Mouse (Mus musculus): ENCODE results near the gene Kcna5.

The Kcna5 gene

DNA sequence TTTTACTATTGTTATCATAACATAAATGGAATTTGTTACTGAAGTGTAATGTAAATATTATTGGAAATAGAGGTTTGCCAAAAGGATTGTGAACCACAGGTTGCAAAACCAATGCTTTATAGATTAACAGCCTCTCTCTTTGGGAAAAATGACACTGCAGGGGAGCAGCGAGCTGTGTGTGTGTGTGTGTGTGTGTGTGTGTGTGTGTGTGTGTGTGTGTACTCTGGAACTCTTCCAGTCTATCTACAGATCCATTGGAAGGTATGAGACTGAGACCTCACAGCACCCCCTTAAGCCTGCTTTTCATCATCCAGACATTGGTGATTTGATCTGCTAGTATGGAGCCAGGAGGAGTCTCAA, 679 bp upstream of the Kcna5 start:
- no peak for DNase-seq

DNA sequence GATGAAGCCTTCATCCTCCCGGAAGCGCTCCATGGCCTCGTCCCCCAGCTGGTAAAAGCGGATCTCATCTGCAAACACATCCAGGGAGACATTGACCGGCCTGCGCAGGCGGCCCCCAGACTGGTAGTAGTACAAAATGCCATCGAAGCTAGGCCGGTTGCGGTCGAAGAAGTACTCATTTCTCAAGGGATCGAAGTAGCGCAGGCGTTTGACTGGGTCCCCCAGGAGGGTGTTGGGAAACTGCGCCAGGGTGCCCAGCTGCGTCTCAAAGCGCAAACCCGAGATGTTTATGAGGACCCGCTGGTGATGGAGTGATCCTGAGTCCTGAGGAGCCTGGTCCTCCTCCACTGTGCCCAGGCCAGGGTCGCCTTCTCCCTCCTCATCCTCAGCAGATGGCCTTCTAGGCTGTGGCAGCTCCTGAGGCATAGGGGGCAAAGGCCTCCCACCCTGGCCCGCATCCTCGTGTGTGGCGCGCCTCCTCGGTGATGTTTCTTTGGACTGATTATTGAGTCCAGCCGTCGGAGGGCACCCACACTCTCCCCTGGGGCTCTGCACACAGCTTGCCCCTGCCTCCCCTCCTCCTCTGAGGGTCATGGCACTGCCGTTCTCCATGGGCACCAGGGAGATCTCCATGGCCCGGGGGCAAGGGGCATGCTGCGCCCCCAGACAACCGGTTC, 543 bp downstream of the Kcna5 start:
- DNase-seq, result no peak

DNA sequence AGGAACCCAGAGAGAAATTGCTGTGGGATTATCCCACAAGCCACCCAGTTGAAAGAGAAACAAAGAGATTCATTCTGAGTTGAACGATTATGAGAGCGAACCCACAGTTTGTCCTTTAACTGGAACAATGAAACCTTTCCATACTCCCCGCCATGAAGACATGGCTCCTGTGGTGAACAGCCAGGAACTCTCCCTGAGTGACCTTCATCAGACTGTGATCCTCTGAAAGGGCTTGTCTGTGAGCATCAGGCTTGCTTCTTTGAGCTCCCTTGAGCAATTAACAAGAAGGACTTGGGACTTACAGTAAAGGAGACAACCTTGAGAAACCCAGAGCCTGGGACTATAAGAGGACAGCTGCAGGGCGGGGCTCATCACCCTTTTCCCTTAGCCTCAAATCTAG, 3.9 kb downstream of the Kcna5 start:
- no peak for DNase-seq

DNA sequence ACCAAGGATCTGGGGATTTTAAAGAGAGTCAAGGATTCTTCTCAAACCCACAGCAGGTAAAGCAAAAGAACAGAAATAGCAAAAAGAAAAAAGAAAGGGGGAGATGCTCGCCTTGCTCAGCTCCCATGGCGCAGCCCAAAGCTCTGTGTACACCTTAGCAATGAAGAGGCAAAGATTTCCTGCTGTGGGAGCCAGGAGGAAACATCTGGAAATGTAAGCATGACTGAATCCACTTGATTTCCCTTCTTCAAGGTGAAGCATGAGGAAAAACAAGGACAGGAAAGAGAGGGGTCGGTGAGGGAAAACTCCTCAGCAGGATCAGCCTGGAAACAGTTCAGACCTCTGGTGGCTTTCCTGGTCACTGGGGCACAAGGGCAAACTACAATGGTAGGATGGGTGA, 5.2 kb downstream of the Kcna5 start:
- DNase-seq, result no peak

DNA sequence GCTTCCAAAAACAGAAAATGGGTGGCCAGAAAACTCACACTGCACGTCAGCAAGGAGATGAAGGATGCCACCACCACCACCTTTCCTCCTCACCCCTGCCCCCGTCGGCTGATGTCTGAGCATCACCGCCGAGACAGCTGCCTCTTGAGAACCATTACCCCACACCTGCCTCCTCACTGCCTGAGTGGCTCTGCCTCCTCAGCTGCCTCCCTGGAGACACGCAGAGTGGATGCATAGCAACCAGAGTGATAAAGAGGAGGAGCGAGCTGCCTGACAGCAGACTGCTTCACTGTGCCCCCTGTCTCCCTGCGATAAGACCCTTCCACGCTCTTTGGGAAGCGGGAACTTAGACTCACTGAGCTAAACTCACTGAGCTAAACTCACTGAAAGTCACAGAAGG, 20.5 kb downstream of the Kcna5 start:
- no peak for DNase-seq

DNA sequence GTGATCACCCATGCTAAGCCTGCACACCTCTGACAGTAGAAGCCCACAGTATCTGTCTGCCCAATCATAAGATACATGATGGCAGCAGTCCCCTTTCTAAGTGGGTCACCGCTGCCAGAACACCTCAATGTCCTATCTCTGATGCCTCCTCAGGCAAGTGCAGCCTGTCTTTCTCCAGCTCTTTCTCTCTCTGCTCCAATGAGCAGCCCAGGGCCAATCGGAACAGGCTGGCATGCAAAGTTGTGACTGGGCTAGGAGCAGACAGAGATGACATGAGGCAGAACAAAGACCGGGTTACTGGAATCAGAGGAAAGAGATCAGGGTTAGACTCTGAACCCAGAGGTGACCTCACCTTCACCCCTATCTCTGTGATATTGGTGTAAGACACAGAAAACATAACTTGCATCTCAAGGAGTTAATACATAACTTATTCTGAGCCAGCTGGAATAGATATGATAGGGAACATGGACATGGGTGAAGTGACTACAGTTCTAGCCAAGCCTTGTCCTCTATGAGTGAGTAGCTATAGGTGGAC, 21.4 kb downstream of the Kcna5 start:
- DNase-seq, result no peak

DNA sequence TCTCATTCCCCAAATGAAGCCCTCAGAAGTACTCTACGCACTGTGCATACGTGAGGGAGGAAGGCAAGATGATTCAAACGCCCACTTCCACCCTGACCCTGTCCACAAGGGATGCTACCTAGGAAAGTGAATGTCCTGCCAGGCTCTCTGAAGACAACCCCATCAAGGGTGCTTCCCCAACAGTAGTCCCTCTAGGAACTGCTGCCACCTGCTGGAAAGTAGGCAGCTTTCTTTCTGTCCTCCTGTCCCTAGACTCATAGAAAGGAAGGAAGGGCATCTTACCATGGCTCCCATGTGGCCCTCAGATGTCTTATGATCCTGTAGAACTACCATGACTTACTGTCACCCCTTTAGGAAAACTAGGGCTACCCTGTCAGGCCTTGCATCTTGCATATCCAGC, 22.1 kb downstream of the Kcna5 start:
- DNase-seq, result peak in 1 of 2 experiments; percentile 7

DNA sequence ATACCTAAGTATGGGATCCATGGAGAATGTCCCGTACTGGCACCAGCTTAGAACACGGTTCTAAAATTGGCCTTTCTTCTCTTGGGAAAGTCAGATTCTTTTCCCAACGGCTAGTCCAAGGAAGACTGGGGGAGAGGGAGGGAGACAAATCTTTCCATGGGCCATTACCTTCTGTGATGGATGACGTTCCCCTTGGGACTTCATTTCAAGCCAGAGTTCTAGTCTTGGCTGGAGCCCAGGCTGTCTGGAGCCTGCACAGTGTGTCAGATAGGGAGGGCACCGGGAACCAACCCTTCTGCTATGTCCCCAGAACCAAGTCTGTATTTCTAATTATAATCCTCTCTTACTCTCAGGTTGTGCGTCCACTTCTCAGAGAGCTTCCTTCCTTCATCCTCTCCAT, 26.5 kb downstream of the Kcna5 start:
- no peak for DNase-seq

DNA sequence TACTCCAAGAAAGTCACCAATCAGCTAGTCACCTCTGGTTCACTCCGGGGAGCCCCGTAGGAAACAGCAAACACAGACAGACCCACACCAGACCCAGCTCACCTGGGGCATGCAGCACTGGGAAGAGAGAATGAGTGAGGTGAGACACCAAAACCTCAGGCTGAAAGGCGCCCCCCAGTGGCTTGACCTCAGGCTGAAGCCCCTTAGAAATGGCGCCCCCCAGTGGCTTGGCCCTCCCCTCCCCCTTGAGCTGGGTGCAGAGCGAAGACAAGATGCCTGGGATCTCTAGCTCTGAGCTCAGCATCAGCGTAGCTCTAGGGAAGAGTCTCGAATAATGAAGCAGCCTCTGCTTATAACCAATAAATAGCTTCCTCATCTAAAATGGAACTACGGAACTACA, 31.3 kb downstream of the Kcna5 start:
- no peak for DNase-seq

DNA sequence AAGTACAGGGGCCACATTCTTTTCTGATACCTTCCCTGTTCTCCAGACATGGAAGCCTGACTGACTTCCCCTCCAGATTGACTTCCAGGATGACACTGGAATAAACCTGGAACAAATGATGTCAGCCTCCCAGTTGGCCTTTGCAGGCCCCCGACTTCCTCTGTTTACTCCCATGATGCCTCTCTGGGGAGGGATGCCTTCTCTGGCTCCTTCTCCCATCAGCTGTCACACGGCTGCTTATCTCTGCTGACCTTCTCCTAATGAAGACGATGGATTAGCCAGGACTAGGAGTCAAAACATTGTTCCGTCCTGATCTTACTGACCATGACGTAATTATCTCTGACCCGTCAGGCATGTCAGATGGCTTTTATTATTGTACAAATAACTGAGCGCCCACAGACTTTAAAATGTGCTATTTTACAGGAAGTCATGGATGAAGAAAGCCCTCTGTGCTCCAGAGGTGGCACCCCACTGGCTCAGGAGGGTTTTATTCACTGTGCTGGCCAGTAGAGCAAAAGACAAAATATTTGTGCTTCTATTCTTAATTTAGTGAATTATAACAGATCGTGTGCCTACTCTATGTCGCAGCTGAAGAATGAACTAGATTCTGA, 32.4 kb downstream of the Kcna5 start:
- DNase-seq, result no peak

DNA sequence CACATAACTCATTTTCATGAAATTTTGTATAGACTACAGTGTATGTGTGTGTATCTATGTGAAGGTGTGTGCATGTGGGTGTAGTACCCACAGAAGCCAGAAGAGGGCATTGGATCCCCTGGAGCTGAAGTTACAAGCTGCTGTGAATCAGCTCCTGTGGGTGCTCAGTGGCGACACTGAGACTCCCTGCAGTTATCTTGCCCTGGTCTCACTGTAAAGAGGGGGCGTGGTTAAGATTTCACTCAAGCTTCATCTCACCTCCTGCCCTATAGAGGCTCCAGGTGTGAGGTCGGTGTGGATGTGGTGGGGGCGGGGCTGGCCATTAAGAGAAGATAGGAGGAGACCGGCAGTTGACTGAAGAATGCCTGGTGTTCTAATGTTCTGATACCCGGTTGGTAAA, 34.2 kb downstream of the Kcna5 start:
- DNase-seq, result no peak

DNA sequence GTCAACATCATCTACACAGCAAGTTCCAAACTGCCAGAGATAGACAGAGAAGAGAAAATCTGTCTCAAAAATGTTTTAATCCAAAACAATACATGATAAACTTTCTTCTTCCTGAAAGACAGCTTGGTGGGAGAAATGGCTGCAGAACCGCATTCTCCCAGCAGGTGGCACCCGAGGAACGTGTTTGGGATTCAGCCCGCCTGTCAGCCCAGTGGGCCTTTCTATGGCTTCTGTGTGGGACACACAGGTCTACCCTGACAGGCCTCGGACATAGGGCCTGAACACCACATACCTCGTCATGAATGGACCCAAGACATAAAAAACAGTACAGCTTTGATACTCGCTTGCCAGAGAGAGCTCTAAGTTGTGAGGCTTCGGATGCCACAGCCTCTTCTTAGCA, 35.1 kb downstream of the Kcna5 start:
- DNase-seq, result peak in 1 of 2 experiments; percentile 56

DNA sequence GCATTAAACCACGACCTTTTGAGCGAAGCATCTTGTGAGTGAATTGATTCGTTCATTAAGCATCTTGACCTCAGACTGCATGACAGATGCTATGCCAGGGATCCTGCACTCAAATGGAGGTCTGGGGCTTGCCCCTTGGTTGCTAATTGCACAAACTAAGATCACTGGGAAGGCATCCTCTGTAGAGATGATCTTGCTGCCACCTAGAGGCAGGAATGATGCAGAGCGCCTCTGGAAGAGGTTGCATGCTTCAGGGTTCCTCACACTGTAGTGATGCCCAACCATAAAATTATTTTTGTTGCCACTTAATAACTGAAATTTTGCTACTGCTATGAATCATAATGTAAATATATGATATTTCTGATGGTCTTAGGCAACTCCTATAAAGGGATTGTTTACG, 37.3 kb downstream of the Kcna5 start:
- peak in 1 of 2 experiments; percentile 11 for DNase-seq

DNA sequence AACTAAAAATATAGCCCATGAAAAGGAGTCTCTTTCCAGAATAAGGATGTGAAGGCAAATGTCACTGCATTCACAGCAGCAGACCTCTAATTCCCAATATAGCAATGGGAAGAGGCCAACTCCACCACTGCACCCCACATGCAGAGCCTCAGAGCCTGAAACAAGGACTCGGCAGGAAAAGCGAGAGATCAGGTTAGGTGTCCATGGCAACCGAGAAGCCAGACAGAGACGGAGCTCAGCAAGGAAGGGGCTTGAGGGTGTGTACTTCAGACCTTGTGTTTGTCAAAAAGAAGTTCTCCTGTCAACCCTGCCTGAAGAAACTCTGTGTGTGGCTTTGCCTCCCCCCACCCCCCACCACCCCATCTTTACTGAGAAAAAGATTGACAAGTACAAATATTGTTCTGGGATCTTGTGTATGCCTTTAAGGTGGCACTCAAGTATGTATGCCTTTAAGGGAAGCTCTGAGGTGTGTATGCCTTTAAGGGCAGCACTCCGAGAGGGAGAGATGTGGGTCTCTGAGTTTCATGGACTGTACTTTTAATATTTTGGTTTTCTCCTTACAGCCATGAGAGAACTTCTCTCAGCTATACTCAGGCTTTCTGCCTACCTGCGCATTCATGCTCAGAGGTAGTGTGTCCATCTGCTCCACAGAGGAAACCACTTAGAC, 37.9 kb downstream of the Kcna5 start:
- DNase-seq, result no peak

DNA sequence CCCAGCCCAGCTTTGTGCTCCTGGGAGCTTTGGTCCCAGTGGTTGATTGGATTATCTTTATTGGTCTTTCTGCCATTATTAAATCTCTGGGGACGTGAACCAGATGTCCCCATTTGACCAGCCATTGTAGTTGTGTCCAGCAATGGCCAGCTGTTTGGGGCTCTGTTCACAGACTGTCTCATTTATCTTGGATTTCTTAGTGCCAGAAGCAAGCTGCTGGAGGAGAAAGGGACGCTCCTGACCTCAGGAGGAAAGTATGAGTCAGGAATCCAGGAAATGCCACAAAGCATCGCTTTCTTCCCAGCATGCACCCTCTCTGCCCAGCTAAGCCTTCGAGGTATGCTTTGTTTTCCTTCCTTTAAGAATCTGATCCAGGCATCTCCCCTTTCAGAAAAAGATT, 48.1 kb downstream of the Kcna5 start:
- DNase-seq, result no peak

DNA sequence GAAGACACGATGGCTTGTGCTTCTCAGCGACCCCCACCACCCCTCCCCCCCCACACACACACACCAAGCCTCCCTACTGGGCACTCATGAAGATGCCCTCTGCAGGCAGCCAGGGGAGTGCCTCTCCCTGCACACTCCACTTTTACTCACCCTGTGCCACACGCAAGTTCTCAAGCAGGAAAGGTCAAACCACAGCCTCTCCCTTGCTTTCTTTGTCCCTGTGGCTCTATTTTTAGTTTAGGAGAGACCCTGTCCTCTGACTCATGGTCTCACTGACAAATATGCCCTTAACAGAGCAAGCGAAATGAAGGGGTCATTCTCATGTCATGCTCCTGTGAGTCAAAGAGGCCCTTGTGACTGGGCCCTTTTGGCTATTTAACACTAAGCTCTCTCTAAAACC, 50.3 kb downstream of the Kcna5 start:
- no peak for DNase-seq

DNA sequence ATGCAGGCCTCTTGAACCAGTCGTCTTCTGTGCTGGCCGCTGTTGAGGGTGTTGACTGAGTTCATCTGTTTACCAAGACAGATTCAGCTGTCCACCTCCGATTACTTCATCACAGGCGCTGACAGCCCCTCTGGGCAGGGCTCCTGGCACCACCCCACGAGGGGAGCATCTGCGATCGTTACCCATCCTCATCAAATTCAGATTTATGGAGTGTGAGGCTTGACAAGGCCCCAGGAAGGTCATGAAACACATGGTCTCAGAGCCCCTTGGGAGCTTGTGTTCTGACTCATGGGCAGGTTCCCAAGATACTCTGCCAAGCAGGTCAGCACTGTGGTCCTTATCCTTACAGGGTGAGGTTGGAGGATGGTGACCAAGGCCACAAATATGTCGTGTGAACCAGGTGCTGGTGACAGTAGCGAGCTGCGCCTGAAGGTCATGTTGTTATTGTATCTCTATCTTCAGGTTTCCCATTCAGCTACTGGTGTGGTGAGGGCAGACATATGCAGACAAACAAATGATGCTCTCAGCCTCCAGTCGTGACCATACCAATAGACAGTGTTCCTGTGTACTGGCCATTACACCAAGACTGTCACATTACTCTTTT, 51.8 kb downstream of the Kcna5 start:
- DNase-seq, result no peak

Measured in spleen, adult 18-20 months (tissue).